Mouse (Mus musculus): Measurements from ENCODE around the gene Tmem11. TPM values are rescaled to one million over a fixed set of nuclear protein-coding genes. Genes with fewer than 3 reads are reported as not detected.
"Not testable (repeated sequence)": the region's sequence is repeated elsewhere in the genome, so short reads cannot be mapped to it uniquely, and the experiment has no call there.

The Tmem11 gene
- total RNA-seq, 2 experiments from 2014 or later = 22.9 to 25.5 TPM

DNA sequence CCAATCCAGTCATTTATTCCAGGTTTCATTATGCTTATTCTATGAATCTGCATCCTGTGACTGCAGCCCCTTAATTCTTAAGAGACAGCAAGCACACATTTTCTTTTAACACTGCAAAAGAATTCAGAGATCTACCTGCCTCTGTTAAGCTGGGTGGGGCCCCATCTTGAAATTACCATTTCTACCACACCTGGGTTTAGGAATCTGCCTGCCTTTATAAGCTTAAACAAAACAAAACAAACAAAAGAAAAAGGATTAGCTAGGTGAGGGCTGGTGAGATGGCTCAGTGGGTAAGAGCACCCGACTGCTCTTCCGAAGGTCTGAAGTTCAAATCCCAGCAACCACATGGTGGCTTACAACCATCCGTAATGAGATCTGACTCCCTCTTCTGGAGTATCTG, 7.9 kb upstream of the Tmem11 start:
- DNase-seq (ENCODE audit: low spot score in 2 of 2) = not testable (repeated sequence)

- no peak for DNase-seq (ENCODE audit: low spot score in 2 of 2)
These were observed 3.3 kb upstream of the Tmem11 start for GRCm38 (mm10) chr11:60882386-60882785.

- DNase-seq (ENCODE audit: low spot score in 2 of 2) = no peak
These were observed 1.5 kb upstream of the Tmem11 start for GRCm38 (mm10) chr11:60880559-60880958.

GRCm38 (mm10) chr11:60879423-60879822, 351 bp upstream of the Tmem11 start:
- peak; percentile 65 to 68 for DNase-seq (ENCODE audit: low spot score in 2 of 2)

GRCm38 (mm10) chr11:60878056-60878612, 938 bp downstream of the Tmem11 start:
- peak in 1 of 2 experiments; percentile 46 for DNase-seq (ENCODE audit: low spot score in 2 of 2)

- no peak for DNase-seq (ENCODE audit: low spot score in 2 of 2)
These were observed 6.0 kb downstream of the Tmem11 start for GRCm38 (mm10) chr11:60873101-60873500.

DNA sequence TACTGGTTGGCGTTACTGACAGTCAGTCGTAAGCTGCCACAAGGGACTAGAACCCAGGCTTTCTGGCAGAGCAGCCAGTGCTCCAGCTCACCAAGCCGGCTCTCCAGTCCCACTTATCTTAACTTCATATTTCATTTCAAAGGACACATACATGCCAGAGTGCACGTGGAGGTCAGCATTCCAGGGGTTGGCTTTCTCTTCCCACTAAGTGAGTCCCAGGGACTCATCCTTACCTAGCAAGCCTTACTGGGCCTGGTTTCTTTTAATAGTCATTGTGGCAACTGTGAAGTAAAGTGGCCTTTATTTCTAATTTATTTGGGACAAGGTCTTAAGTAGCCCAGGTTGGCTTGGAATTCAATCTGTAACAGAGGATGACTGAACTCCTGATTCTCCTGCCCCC, 7.7 kb downstream of the Tmem11 start:
- DNase-seq (ENCODE audit: low spot score in 2 of 2) = no peak

DNA sequence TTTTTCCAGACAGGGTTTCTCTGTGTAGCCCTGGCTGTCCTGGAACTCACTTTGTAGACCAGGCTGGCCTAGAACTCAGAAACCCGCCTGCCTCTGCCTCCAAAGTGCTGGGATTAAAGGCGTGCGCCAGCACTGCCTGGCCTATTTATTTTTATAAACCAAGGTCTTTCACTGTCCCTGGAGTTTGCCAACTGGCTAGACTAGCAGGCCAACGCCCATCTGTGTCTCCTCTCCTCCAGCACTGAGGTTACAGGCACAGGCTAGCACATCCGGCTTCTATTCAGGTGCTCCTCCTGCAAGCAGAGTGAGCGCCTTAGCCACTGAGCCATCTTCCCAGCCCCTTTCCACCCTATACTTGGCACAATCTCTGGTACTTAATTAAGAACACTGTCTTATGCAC, 9.6 kb downstream of the Tmem11 start:
- not testable (repeated sequence) for DNase-seq (ENCODE audit: low spot score in 2 of 2)

- DNase-seq (ENCODE audit: low spot score in 2 of 2) = no peak
These were observed 11.2 kb downstream of the Tmem11 start for GRCm38 (mm10) chr11:60867904-60868303.

- no peak for DNase-seq (ENCODE audit: low spot score in 2 of 2)
These were observed 11.6 kb downstream of the Tmem11 start for GRCm38 (mm10) chr11:60867456-60867855.

DNA sequence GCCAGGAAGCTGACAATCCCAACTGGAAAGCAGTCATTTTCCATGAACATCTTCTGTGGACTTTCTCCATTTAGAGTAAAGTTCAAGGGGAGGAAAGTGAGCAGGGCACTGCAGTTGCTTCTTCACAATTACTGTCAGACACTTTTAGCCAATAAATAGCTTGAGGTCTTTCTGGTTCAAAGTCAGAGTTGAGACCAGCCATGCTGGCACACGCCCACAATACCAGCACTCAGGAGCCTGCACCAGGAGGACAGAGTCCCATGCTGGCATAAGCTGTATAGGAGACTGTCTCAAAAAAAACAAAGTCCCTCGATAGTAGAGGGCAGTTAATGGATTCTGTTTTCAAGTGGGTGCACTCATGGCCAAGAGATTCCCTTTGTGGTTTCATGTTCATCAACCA, 13.1 kb downstream of the Tmem11 start:
- no peak for DNase-seq (ENCODE audit: low spot score in 2 of 2)

DNA sequence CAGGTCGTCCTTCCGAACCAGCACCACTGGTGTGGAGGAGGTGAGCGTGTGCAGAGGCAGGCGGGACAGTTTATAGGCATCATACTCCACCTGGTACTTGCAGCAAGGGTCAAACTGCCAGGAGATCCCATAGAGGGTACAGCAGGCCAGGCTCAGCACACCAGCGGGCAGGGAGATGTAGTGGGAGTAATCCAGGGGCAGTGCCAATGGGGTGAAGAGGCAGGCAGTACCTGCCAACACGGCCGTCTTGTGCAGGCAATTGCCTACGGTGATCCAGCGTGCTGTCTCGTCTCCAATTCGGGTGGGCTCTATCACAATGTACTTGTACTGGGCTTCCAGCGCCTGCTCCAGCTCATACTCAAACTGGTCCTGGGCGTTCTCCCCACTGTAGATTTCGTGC, 14.2 kb downstream of the Tmem11 start:
- DNase-seq (ENCODE audit: low spot score in 2 of 2) = no peak

DNA sequence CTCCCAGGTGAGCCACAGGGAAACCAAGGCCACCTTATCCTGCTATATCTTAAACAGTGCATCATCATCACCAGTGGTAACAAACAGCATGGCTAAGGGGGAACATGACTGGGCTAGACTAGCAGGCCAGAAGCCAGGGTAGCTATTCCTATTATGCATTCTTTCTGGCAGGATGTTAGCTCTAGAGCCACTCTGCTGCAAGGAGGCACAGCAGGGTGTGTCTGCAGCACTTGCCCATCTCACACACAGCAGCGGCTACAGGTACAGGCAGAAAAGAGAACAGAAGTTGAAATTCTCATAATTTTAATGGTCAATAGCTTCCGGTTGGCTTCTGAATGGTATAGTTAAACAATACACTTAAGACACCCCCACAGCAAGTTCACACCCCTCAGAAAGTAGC, 14.9 kb downstream of the Tmem11 start:
- DNase-seq (ENCODE audit: low spot score in 2 of 2) = no peak

- no peak for DNase-seq (ENCODE audit: low spot score in 2 of 2)
These were observed 15.9 kb downstream of the Tmem11 start for GRCm38 (mm10) chr11:60863196-60863595.

DNA sequence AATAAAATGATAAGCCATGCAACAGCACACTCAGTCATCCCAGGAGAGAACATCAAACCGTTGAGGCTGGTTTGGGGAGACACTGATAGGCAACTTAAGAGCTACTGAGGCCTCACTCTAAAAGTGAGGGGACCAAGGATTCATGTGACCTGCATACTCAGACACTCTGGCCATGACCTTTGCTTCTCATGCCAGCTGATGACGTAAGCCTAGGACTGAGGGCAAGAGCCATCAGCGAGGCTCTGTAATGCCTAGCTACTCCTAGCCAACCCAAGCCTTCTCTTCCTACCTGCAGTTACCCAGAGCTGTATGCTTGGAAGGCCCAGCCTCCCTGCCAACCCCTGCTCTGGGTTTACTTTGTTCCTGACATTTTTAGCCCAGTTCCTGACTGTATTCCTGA, 17.1 kb downstream of the Tmem11 start:
- DNase-seq (ENCODE audit: low spot score in 2 of 2) = no peak

GRCm38 (mm10) chr11:60856587-60856986, 22.5 kb downstream of the Tmem11 start:
- DNase-seq (ENCODE audit: low spot score in 2 of 2) = no peak

DNA sequence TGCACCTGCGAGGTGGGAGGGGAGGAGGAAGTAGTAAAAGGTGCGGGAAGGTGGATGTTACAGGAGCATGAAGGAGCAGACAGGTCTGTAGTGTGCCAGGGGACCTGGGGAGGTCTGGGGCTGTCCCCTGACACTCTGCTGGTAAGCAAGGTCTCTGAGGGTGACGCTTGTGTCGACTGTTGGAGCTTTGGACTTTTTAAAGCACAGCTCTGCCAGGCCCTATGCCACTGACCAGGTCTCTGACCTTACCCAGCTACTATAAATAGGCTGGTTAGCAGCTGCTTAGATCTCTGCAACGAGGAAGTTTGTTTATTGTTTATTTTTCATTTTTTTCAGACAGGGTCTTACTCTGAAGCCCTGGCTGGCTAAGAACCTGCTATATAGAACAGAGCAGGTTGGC, 33.7 kb downstream of the Tmem11 start:
- no peak for DNase-seq (ENCODE audit: low spot score in 2 of 2)

GRCm38 (mm10) chr11:60843412-60843811, 35.7 kb downstream of the Tmem11 start:
- no peak for DNase-seq (ENCODE audit: low spot score in 2 of 2)

GRCm38 (mm10) chr11:60841467-60842200, 37.4 kb downstream of the Tmem11 start:
- no peak for DNase-seq (ENCODE audit: low spot score in 2 of 2)

GRCm38 (mm10) chr11:60837644-60838406, 41.2 kb downstream of the Tmem11 start:
- no peak for DNase-seq (ENCODE audit: low spot score in 2 of 2)

DNA sequence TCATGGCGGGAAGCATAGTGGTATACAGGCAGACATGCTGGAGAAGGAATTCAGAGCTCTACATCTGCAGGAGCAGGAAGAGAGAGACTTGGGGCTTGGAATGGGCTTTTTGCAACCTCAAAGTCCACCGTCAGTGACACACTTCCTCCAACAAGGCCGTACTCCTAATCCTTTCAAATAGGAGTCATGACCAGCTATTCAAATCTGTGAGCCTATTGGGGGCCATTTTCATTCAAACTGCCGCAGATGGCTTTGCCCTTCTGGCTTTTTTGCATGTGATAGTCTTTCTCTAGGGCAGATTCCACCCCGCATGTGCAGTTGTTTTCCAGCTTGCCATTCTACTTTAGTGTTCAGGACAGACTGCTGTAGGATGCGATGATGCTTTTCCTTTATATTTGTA, 42.2 kb downstream of the Tmem11 start:
- DNase-seq (ENCODE audit: low spot score in 2 of 2) = no peak

DNA sequence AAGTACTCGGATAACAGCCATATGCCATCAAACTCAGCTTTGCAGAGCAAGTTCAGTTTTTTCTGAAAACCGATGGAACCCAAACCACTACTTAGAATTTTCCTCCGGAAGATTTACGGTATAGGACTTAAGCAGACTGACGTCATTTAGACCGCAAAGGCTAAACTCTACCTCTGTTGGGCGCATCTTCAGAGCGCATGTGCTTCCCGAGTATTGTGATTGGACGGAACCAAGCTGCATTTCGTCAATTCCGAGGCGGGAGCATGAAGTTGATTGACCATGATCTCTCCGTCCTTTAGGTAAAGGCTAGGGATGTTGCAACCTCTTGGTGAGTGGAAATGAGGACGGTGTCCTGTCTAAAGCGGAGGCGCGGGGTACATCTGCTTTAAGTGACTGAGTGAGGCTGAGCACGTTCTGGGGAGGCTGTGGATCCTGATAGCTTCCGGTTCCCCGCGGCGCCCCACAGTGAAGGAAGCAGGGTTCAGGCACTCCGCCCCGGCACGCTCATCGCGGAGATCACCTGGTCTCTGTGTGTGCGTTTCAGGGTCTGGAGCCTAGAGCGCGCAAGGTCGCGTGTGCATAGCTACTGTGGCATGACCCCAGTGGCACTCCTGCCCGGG, 48.5 kb downstream of the Tmem11 start, which contains the start of gene Dhrs7b:
Gene Dhrs7b, plus strand, starts transcription at position 199 of the 620 bp plus-strand sequence.
- DNase-seq (ENCODE audit: low spot score in 2 of 2) = peak; percentile 76 to 82

All from layer of hippocampus, postnatal 10 days (tissue).